ENCODE assay signal across 11 mouse cellular contexts in genomic region chr11:78153778-78154177, GRCm38 (mm10). TPM values are rescaled to one million over a fixed set of nuclear protein-coding genes. Genes with fewer than 3 reads are reported as not detected.
A peak's percentile ranks its signal among the peaks of the same experiment; 100 is the strongest.
DNase-seq lines count a peak whose midpoint lies in the region; ATAC-seq and TF ChIP-seq lines count a peak whose summit lies in the region.
"Had no signal": no experiment of that assay in that cellular context is flagged by ENCODE, and none has a peak within 500 bp of the region (broad histone marks: within the 10 kb centered on the region; RNA-seq: fewer than 3 reads in every experiment).

No protein-coding gene starts in this region.

- H3K4me1 ChIP-seq in heart, embryonic 12.5 days (replicated peaks) = peaks cover 6% of the 10 kb centered on the region; the same call in 1 of the 2 replicates
- peaks cover 17% of the 10 kb centered on the region for H3K4me1 ChIP-seq in forebrain, embryonic 14.5 days (ENCODE audit: control insufficient read depth, insufficient read depth, low read length)
- H3K4me1 ChIP-seq in midbrain, embryonic 11.5 days (ENCODE audit: control insufficient read depth, insufficient read depth, low read length) = no peaks in the 10 kb centered on the region

- H3K4me3 ChIP-seq in heart, embryonic 12.5 days = no peak overlapping the region
- no peak overlapping the region for H3K4me3 ChIP-seq in forebrain, embryonic 14.5 days (ENCODE audit: low read depth, low read length)
- H3K4me3 ChIP-seq in midbrain, embryonic 11.5 days (ENCODE audit: low read depth, low read length) = no peak overlapping the region
- H3K4me3 ChIP-seq: embryonic facial prominence, embryonic 15.5 days; liver, embryonic 15.5 days had no signal

- DNase-seq in heart, postnatal 10 days = no peak
- peak; percentile 62 for DNase-seq in brain, embryonic 14.5 days (ENCODE audit: low read depth)
- no peak for DNase-seq in forebrain, embryonic 14.5 days (ENCODE audit: low spot score)
- no peak for DNase-seq in midbrain, embryonic 11.5 days (ENCODE audit: low spot score, missing footprints)
- no peak for DNase-seq in thymus, adult 18-20 months
- DNase-seq in embryo, embryonic 11 days = no peak
- DNase-seq in embryo, embryonic 10 days (ENCODE audit: low spot score) = no peak
- DNase-seq: thymus, postnatal 36 days had no signal

- ATAC-seq in heart, embryonic 12.5 days (ENCODE audit: insufficient number of reproducible peaks, low FRiP score) = 0 out of 2 replicates have a peak, but pooled peaks have one; percentile 28
- ATAC-seq in forebrain, embryonic 14.5 days = no peak
- ATAC-seq in midbrain, embryonic 11.5 days (ENCODE audit: low FRiP score) = 0 out of 2 replicates have a peak, but pooled peaks have one; percentile 22

- no peaks in the 10 kb centered on the region for H3K27me3 ChIP-seq in heart, embryonic 12.5 days (replicated peaks)
- no peaks in the 10 kb centered on the region for H3K27me3 ChIP-seq in forebrain, embryonic 14.5 days (replicated peaks; ENCODE audit: control insufficient read depth, insufficient read depth, low read length)
- H3K27me3 ChIP-seq in midbrain, embryonic 11.5 days (ENCODE audit: control insufficient read depth, insufficient read depth, low read length) = no peaks in the 10 kb centered on the region
- H3K27me3 ChIP-seq: embryonic facial prominence, embryonic 15.5 days; liver, embryonic 15.5 days had no signal

- no peaks in the 10 kb centered on the region for H3K9me3 ChIP-seq in heart, embryonic 12.5 days (replicated peaks)
- no peaks in the 10 kb centered on the region for H3K9me3 ChIP-seq in forebrain, embryonic 14.5 days (replicated peaks; ENCODE audit: control insufficient read depth, low read length)
- H3K9me3 ChIP-seq in midbrain, embryonic 11.5 days (ENCODE audit: control insufficient read depth, low read length) = no peaks in the 10 kb centered on the region
- H3K9me3 ChIP-seq: embryonic facial prominence, embryonic 15.5 days; liver, embryonic 15.5 days had no signal

- H3K27ac ChIP-seq in heart, embryonic 12.5 days (ENCODE audit: poor library complexity, severe bottlenecking) = no peak overlapping the region
- peak overlapping the region; percentile 76 for H3K27ac ChIP-seq in forebrain, embryonic 14.5 days (ENCODE audit: low read depth, low read length)
- no peak overlapping the region for H3K27ac ChIP-seq in midbrain, embryonic 11.5 days (ENCODE audit: low read depth, low read length)
- H3K27ac ChIP-seq: liver, embryonic 15.5 days had no signal

- TF ChIP-seq CTCF in brain, embryonic 14.5 days (IDR thresholded peaks at IDR 0.05; ENCODE audit: borderline replicate concordance, extremely low read depth, insufficient read depth, insufficient read length) = no peak

- TF ChIP-seq POLR2A in brain, embryonic 14.5 days (IDR thresholded peaks at IDR 0.05; ENCODE audit: borderline replicate concordance, extremely low read depth, insufficient read depth, insufficient read length, poor library complexity, severe bottlenecking) = no peak

- H3K36me3 ChIP-seq in heart, embryonic 12.5 days = peaks cover 87% of the 10 kb centered on the region
- H3K36me3 ChIP-seq in forebrain, embryonic 14.5 days (ENCODE audit: control insufficient read depth, insufficient read depth, low read length) = peaks cover 84% of the 10 kb centered on the region
- H3K36me3 ChIP-seq in midbrain, embryonic 11.5 days (ENCODE audit: control insufficient read depth, insufficient read depth, low read length) = peaks cover 22% of the 10 kb centered on the region; the same call in 1 of the 2 replicates

- intact Hi-C loops in heart, postnatal 10 days (cut with DNase I) = no loop called here

- no peak overlapping the region for H3K4me2 ChIP-seq in heart, embryonic 12.5 days
- H3K4me2 ChIP-seq in forebrain, embryonic 14.5 days (ENCODE audit: low read length) = no peak overlapping the region
- no peak overlapping the region for H3K4me2 ChIP-seq in midbrain, embryonic 11.5 days
- H3K4me2 ChIP-seq: embryonic facial prominence, embryonic 15.5 days; liver, embryonic 15.5 days had no signal

- WGBS in heart, embryonic 12.5 days = 89% methylated on average over 13 of the region's 13 CpGs
- WGBS in forebrain, embryonic 14.5 days = 83% methylated on average over 13 of the region's 13 CpGs
- 92% methylated on average over 13 of the region's 13 CpGs for WGBS in midbrain, embryonic 11.5 days

- no peak overlapping the region for H3K9ac ChIP-seq in heart, embryonic 12.5 days
- H3K9ac ChIP-seq in forebrain, embryonic 14.5 days (ENCODE audit: low read length) = peak overlapping the region; percentile 17; the same call in 1 of the 2 replicates
- H3K9ac ChIP-seq in midbrain, embryonic 11.5 days (ENCODE audit: low read length) = no peak overlapping the region
- H3K9ac ChIP-seq: embryonic facial prominence, embryonic 15.5 days; liver, embryonic 15.5 days had no signal

RNA-seq across cellular contexts. Expression of gene Traf4, which starts 11.6 kb away (rescaled TPM):
- polyA plus RNA-seq in heart, embryonic 12.5 days (2016; fragmentation: Nextera tagmentation; extraction: Ambion mirVana) = 51.8 and 52.5 TPM in 2 replicates
- total RNA-seq in heart, postnatal 10 days (2021) = 10 to 100 TPM; 17.5 to 21.0 TPM
- 204 and 250 TPM in 2 replicates for polyA plus RNA-seq in brain, embryonic 14.5 days (2012; rRNA removed)
- 79.2 and 82.6 TPM in 2 replicates for polyA plus RNA-seq in forebrain, embryonic 14.5 days (2014; fragmentation: Nextera tagmentation; extraction: Ambion mirVana)
- 72.0 and 79.7 TPM in 2 replicates for polyA plus RNA-seq in midbrain, embryonic 11.5 days (2014; fragmentation: Nextera tagmentation; extraction: Ambion mirVana)

RNA-seq across cellular contexts. Expression of gene Nek8, which starts 22.7 kb away (rescaled TPM):
- polyA plus RNA-seq in heart, embryonic 12.5 days (2016; fragmentation: Nextera tagmentation; extraction: Ambion mirVana) = 12.1 and 16.5 TPM in 2 replicates
- total RNA-seq in heart, postnatal 10 days (2021) = 1 to 10 TPM; 4.5 to 5.4 TPM
- 8.1 and 13.8 TPM in 2 replicates for polyA plus RNA-seq in brain, embryonic 14.5 days (2012; rRNA removed)
- 4.6 and 5.5 TPM in 2 replicates for polyA plus RNA-seq in forebrain, embryonic 14.5 days (2014; fragmentation: Nextera tagmentation; extraction: Ambion mirVana)
- 6.4 and 7.1 TPM in 2 replicates for polyA plus RNA-seq in midbrain, embryonic 11.5 days (2014; fragmentation: Nextera tagmentation; extraction: Ambion mirVana)

RNA-seq across cellular contexts. Expression of gene Tlcd1, which starts 22.7 kb away (rescaled TPM):
- 11.7 and 14.2 TPM in 2 replicates for polyA plus RNA-seq in heart, embryonic 12.5 days (2016; fragmentation: Nextera tagmentation; extraction: Ambion mirVana)
- 1 to 10 TPM; 9.1 to 9.4 TPM for total RNA-seq in heart, postnatal 10 days (2021)
- 13.1 and 15.4 TPM in 2 replicates for polyA plus RNA-seq in brain, embryonic 14.5 days (2012; rRNA removed)
- 4.4 and 4.5 TPM in 2 replicates for polyA plus RNA-seq in forebrain, embryonic 14.5 days (2014; fragmentation: Nextera tagmentation; extraction: Ambion mirVana)
- polyA plus RNA-seq in midbrain, embryonic 11.5 days (2014; fragmentation: Nextera tagmentation; extraction: Ambion mirVana) = 7.9 and 8.5 TPM in 2 replicates

RNA-seq across cellular contexts. Expression of gene Rpl23a, which starts 29.6 kb away (rescaled TPM):
- polyA plus RNA-seq in heart, embryonic 12.5 days (2016; fragmentation: Nextera tagmentation; extraction: Ambion mirVana) = 847 and 859 TPM in 2 replicates
- 100 to 1,000 TPM; 965 to 994 TPM for total RNA-seq in heart, postnatal 10 days (2021)
- 1,462 and 1,587 TPM in 2 replicates for polyA plus RNA-seq in brain, embryonic 14.5 days (2012; rRNA removed)
- polyA plus RNA-seq in forebrain, embryonic 14.5 days (2014; fragmentation: Nextera tagmentation; extraction: Ambion mirVana) = 1,011 and 1,206 TPM in 2 replicates
- polyA plus RNA-seq in midbrain, embryonic 11.5 days (2014; fragmentation: Nextera tagmentation; extraction: Ambion mirVana) = 1,223 and 1,245 TPM in 2 replicates

RNA-seq across cellular contexts. Expression of gene Rab34, which starts 34.5 kb away (rescaled TPM):
- polyA plus RNA-seq in heart, embryonic 12.5 days (2016; fragmentation: Nextera tagmentation; extraction: Ambion mirVana) = 53.3 and 54.6 TPM in 2 replicates
- 10 to 100 TPM; 22.3 to 24.3 TPM for total RNA-seq in heart, postnatal 10 days (2021)
- 67.6 and 98.9 TPM in 2 replicates for polyA plus RNA-seq in brain, embryonic 14.5 days (2012; rRNA removed)
- polyA plus RNA-seq in forebrain, embryonic 14.5 days (2014; fragmentation: Nextera tagmentation; extraction: Ambion mirVana) = 48.1 and 48.2 TPM in 2 replicates
- polyA plus RNA-seq in midbrain, embryonic 11.5 days (2014; fragmentation: Nextera tagmentation; extraction: Ambion mirVana) = 54.7 and 55.1 TPM in 2 replicates
